Mouse (Mus musculus): ENCODE results near the gene Zfp219. TPM values are rescaled to one million over a fixed set of nuclear protein-coding genes. Genes with fewer than 3 reads are reported as not detected.

Gene Zfp219
- polyA plus RNA-seq, 1 experiment = 13.6 TPM

GRCm38 (mm10) chr14:52016625-52017405, 3.7 kb downstream of the Zfp219 start:
- TF ChIP-seq TCF3 (IDR thresholded peaks at IDR 0.05; ENCODE audit: insufficient read length, low read depth) (no peak), MYOD1 (IDR thresholded peaks at IDR 0.05; ENCODE audit: control insufficient read depth in 1 of 3, insufficient read length in 2 of 3, low read depth in 2 of 3) (no peak), MYOG (IDR thresholded peaks at IDR 0.05; ENCODE audit: control insufficient read depth in 1 of 3, insufficient read depth in 1 of 3, insufficient read length in 2 of 3, low read depth in 2 of 3) (no peak), POLR2A (IDR thresholded peaks at IDR 0.05; ENCODE audit: insufficient read length, low read depth) (no peak), REST (IDR thresholded peaks at IDR 0.05; ENCODE audit: insufficient read depth, insufficient read length) (no peak), SRF (IDR thresholded peaks at IDR 0.05; ENCODE audit: control insufficient read depth, insufficient read length, low read depth) (no peak), USF1 (IDR thresholded peaks at IDR 0.05; ENCODE audit: low read depth) (no peak), POLR2AphosphoS2 (IDR thresholded peaks at IDR 0.05; ENCODE audit: insufficient read length, low read depth) (no peak)
- Histone ChIP-seq H3K4me3 (no peak overlapping the region), H3K36me3 (ENCODE audit: control insufficient read depth, insufficient read depth) (no peaks in the 10 kb centered on the region), H3K27me3 (ENCODE audit: control insufficient read depth, insufficient read depth, insufficient read length) (no peaks in the 10 kb centered on the region), H3ac (ENCODE audit: control insufficient read depth, insufficient read length) (no peak overlapping the region), H3K79me2 (ENCODE audit: control insufficient read depth, insufficient read depth) (no peaks in the 10 kb centered on the region), H3K4me2 (ENCODE audit: low read depth) (no peak overlapping the region)

- Histone ChIP-seq H3K27me3 (ENCODE audit: control insufficient read depth, insufficient read depth, insufficient read length) (no peaks in the 10 kb centered on the region), H3K4me2 (ENCODE audit: low read depth) (peak within 1 kb of the TSS; percentile 99), H3K36me3 (ENCODE audit: control insufficient read depth, insufficient read depth) (no peaks in the 10 kb centered on the region), H3K79me2 (ENCODE audit: control insufficient read depth, insufficient read depth) (no peaks in the 10 kb centered on the region), H3ac (ENCODE audit: control insufficient read depth, insufficient read length) (peak within 1 kb of the TSS; percentile 33), H3K4me3 (peak within 1 kb of the TSS; percentile 39)
- no peak for TF ChIP-seq USF1 (IDR thresholded peaks at IDR 0.05; ENCODE audit: low read depth)
- no peak for TF ChIP-seq MYOD1 (IDR thresholded peaks at IDR 0.05; ENCODE audit: control insufficient read depth in 1 of 3, insufficient read length in 2 of 3, low read depth in 2 of 3)
Observed at GRCm38 (mm10) chr14:52015445-52016100, 5.0 kb downstream of the Zfp219 start, which contains the start of gene Tmem253. Gene Tmem253, plus strand, starts transcription at chr14:52015658.

- H3ac ChIP-seq (ENCODE audit: control insufficient read depth, insufficient read length) = peak overlapping the region; percentile 33
- no peaks in the 10 kb centered on the region for H3K27me3 ChIP-seq (ENCODE audit: control insufficient read depth, insufficient read depth, insufficient read length)
- TF ChIP-seq MYOD1 (IDR thresholded peaks at IDR 0.05; ENCODE audit: control insufficient read depth in 1 of 3, insufficient read length in 2 of 3, low read depth in 2 of 3) (no peak), SRF (IDR thresholded peaks at IDR 0.05; ENCODE audit: control insufficient read depth, insufficient read length, low read depth) (no peak), POLR2AphosphoS2 (IDR thresholded peaks at IDR 0.05; ENCODE audit: insufficient read length, low read depth) (peak; percentile 71), POLR2A (IDR thresholded peaks at IDR 0.05; ENCODE audit: insufficient read length, low read depth) (peak; percentile 57)
- peak overlapping the region; percentile 39 for H3K4me3 ChIP-seq
- H3K79me2 ChIP-seq (ENCODE audit: control insufficient read depth, insufficient read depth) = no peaks in the 10 kb centered on the region
- no peaks in the 10 kb centered on the region for H3K36me3 ChIP-seq (ENCODE audit: control insufficient read depth, insufficient read depth)
- peak overlapping the region; percentile 99 for H3K4me2 ChIP-seq (ENCODE audit: low read depth)
Observed at GRCm38 (mm10) chr14:52014761-52015311, 5.7 kb downstream of the Zfp219 start.

- H3K36me3 ChIP-seq (ENCODE audit: control insufficient read depth, insufficient read depth) = no peaks in the 10 kb centered on the region
- H3ac ChIP-seq (ENCODE audit: control insufficient read depth, insufficient read length) = peak overlapping the region; percentile 33
- H3K4me2 ChIP-seq (ENCODE audit: low read depth) = no peak overlapping the region
- TF ChIP-seq POLR2A (IDR thresholded peaks at IDR 0.05; ENCODE audit: insufficient read length, low read depth) (no peak), MYOG (IDR thresholded peaks at IDR 0.05; ENCODE audit: control insufficient read depth in 1 of 3, insufficient read depth in 1 of 3, insufficient read length in 2 of 3, low read depth in 2 of 3) (no peak), MAX (IDR thresholded peaks at IDR 0.05; ENCODE audit: low read depth) (no peak), SRF (IDR thresholded peaks at IDR 0.05; ENCODE audit: control insufficient read depth, insufficient read length, low read depth) (no peak), CEBPB (IDR thresholded peaks at IDR 0.05; ENCODE audit: insufficient read depth, poor library complexity, severe bottlenecking) (no peak), POLR2AphosphoS2 (IDR thresholded peaks at IDR 0.05; ENCODE audit: insufficient read length, low read depth) (no peak), TCF3 (IDR thresholded peaks at IDR 0.05; ENCODE audit: insufficient read length, low read depth) (no peak), MYOD1 (IDR thresholded peaks at IDR 0.05; ENCODE audit: control insufficient read depth in 1 of 3, insufficient read length in 2 of 3, low read depth in 2 of 3) (no peak), TCF12 (IDR thresholded peaks at IDR 0.05; ENCODE audit: insufficient read depth, poor library complexity, severe bottlenecking) (no peak), REST (IDR thresholded peaks at IDR 0.05; ENCODE audit: insufficient read depth, insufficient read length) (no peak), USF1 (IDR thresholded peaks at IDR 0.05; ENCODE audit: low read depth) (no peak), E2F4 (IDR thresholded peaks at IDR 0.05; ENCODE audit: insufficient read depth) (no peak)
- H3K79me2 ChIP-seq (ENCODE audit: control insufficient read depth, insufficient read depth) = no peaks in the 10 kb centered on the region
- H3K27me3 ChIP-seq (ENCODE audit: control insufficient read depth, insufficient read depth, insufficient read length) = no peaks in the 10 kb centered on the region
- peak overlapping the region; percentile 39 for H3K4me3 ChIP-seq
Observed at GRCm38 (mm10) chr14:52014271-52014760, 6.2 kb downstream of the Zfp219 start.

- TF ChIP-seq REST (IDR thresholded peaks at IDR 0.05; ENCODE audit: insufficient read depth, insufficient read length) (no peak), MYOD1 (IDR thresholded peaks at IDR 0.05; ENCODE audit: control insufficient read depth in 1 of 3, insufficient read length in 2 of 3, low read depth in 2 of 3) (peak in 1 of 3 experiments; percentile 4)
- no peaks in the 10 kb centered on the region for H3K79me2 ChIP-seq (ENCODE audit: control insufficient read depth, insufficient read depth)
- peak overlapping the region; percentile 16 for H3K4me2 ChIP-seq (ENCODE audit: low read depth)
- H3K27me3 ChIP-seq (ENCODE audit: control insufficient read depth, insufficient read depth, insufficient read length) = no peaks in the 10 kb centered on the region
- H3ac ChIP-seq (ENCODE audit: control insufficient read depth, insufficient read length) = peak overlapping the region; percentile 33
- H3K4me3 ChIP-seq = no peak overlapping the region
- H3K36me3 ChIP-seq (ENCODE audit: control insufficient read depth, insufficient read depth) = no peaks in the 10 kb centered on the region
Observed at GRCm38 (mm10) chr14:52013771-52014219, 6.7 kb downstream of the Zfp219 start.
